Mouse (Mus musculus) forebrain, embryonic 10.5 days (tissue): ENCODE data around the gene Dysf. TPM values are rescaled to one million over a fixed set of nuclear protein-coding genes. Genes with fewer than 3 reads are reported as not detected.

ENCODE experiments used
- DNase-seq: peaks from one replicate; pipeline ENCODE4 v3.0.0-alpha.2; 2017; ENCODE audit warnings: low spot score; ENCODE audit errors: extremely low spot score
- H3K27ac ChIP-seq: fragments of 300-500 bp; sonication (generic); 2 replicates; pipeline ENCODE4 v1.5.1; 2016; ENCODE audit warnings: mild to moderate bottlenecking
- H3K27me3 ChIP-seq: fragments of 300-500 bp; sonication (generic); 2 replicates; pipeline ENCODE4 v1.6.1; 2016; ENCODE audit warnings: mild to moderate bottlenecking; ENCODE audit not compliant: poor library complexity, severe bottlenecking
- H3K36me3 ChIP-seq: fragments of 300-500 bp; sonication (generic); replicated peaks from 2 replicates; pipeline ENCODE4 v1.6.1; 2016; ENCODE audit warnings: mild to moderate bottlenecking, moderate library complexity
- H3K4me1 ChIP-seq: fragments of 300-500 bp; sonication (generic); 2 replicates; pipeline ENCODE4 v1.6.1; 2016
- H3K4me3 ChIP-seq: fragments of 300-500 bp; sonication (generic); 2 replicates; pipeline ENCODE4 v1.5.1; 2016; ENCODE audit warnings: mild to moderate bottlenecking, moderate library complexity
- H3K9me3 ChIP-seq: fragments of 300-500 bp; sonication (generic); 2 replicates; pipeline ENCODE4 v1.6.1; 2016; ENCODE audit warnings: mild to moderate bottlenecking, moderate library complexity
- WGBS: fragments of 180-500 bp; shearing (Covaris S2); methylation state at CpG from one replicate; pipeline ENCODE4 v1.1.7; 2016; 5-methylcytosine and 5-hydroxymethylcytosine counted together
- polyA plus RNA-seq: library from polyadenylated mRNA; unstranded; fragments of >200 nt; fragmentation: Nextera tagmentation; extraction: Ambion mirVana; gene quantifications from 2 replicates; pipeline ENCODE4 v1.2.1, GENCODE M21; 2016

Gene Dysf
- polyA plus RNA-seq, 1 experiment from 2014 or later, result 4.6 TPM

- H3K27me3 ChIP-seq, result no peaks in the 10 kb centered on the region
- 0 out of 2 replicates have a peak, but pooled peaks cover 7% of the 10 kb centered on the region for H3K4me1 ChIP-seq
- WGBS, result 86% methylated on average over 8 of the region's 8 CpGs
These were observed 48.8 kb downstream of the Dysf start for GRCm38 (mm10) chr6:84057216-84057615.

GRCm38 (mm10) chr6:84058671-84059141 lies 50.3 kb downstream of the Dysf start:
- H3K9me3 ChIP-seq, result no peaks in the 10 kb centered on the region
- no peaks in the 10 kb centered on the region for H3K36me3 ChIP-seq
- DNase-seq, result no peak
- no peaks in the 10 kb centered on the region for H3K27me3 ChIP-seq
- no peak overlapping the region for H3K4me3 ChIP-seq
- H3K27ac ChIP-seq, result no peak overlapping the region
- H3K4me1 ChIP-seq, result 0 out of 2 replicates have a peak, but pooled peaks cover 4% of the 10 kb centered on the region
- 68% methylated on average over 5 of the region's 5 CpGs for WGBS

More at GRCm38 (mm10) chr6:84057216-84057615, 48.8 kb downstream of the Dysf start:
- Histone ChIP-seq H3K9me3 (no peaks in the 10 kb centered on the region), H3K4me3 (no peak overlapping the region), H3K36me3 (no peaks in the 10 kb centered on the region), H3K27ac (no peak overlapping the region; the same call in 1 of the 2 replicates)
- no peak for DNase-seq

GRCm38 (mm10) chr6:84059771-84060414 lies 51.5 kb downstream of the Dysf start:
- Histone ChIP-seq H3K27me3 (no peaks in the 10 kb centered on the region), H3K36me3 (no peaks in the 10 kb centered on the region), H3K27ac (0 out of 2 replicates have a peak overlapping the region, but pooled peaks have one; percentile 6), H3K4me3 (no peak overlapping the region), H3K9me3 (no peaks in the 10 kb centered on the region), H3K4me1 (0 out of 2 replicates have a peak, but pooled peaks cover 4% of the 10 kb centered on the region)
- WGBS, result 51% methylated on average over 4 of the region's 4 CpGs
- DNase-seq, result no peak

- Histone ChIP-seq H3K27ac (no peak overlapping the region), H3K36me3 (no peaks in the 10 kb centered on the region), H3K4me3 (no peak overlapping the region), H3K4me1 (0 out of 2 replicates have a peak, but pooled peaks cover 4% of the 10 kb centered on the region), H3K27me3 (no peaks in the 10 kb centered on the region), H3K9me3 (no peaks in the 10 kb centered on the region)
- 6% methylated on average over 5 of the region's 5 CpGs for WGBS
- DNase-seq, result peak; percentile 71
These were observed 52.9 kb downstream of the Dysf start for GRCm38 (mm10) chr6:84061328-84061727.

- Histone ChIP-seq H3K27ac (no peak overlapping the region), H3K4me3 (no peak overlapping the region), H3K27me3 (no peaks in the 10 kb centered on the region), H3K36me3 (no peaks in the 10 kb centered on the region), H3K4me1 (0 out of 2 replicates have a peak, but pooled peaks cover 4% of the 10 kb centered on the region), H3K9me3 (no peaks in the 10 kb centered on the region)
- no peak for DNase-seq
- 79% methylated on average over 5 of the region's 5 CpGs for WGBS
These were observed 54.2 kb downstream of the Dysf start for GRCm38 (mm10) chr6:84062541-84062940.

GRCm38 (mm10) chr6:84068236-84068635 lies 59.8 kb downstream of the Dysf start:
- H3K36me3 ChIP-seq, result no peaks in the 10 kb centered on the region
- no peak overlapping the region for H3K27ac ChIP-seq
- 93% methylated on average over 5 of the region's 5 CpGs for WGBS
- H3K27me3 ChIP-seq, result no peaks in the 10 kb centered on the region
- DNase-seq, result no peak
- no peaks in the 10 kb centered on the region for H3K4me1 ChIP-seq
- H3K9me3 ChIP-seq, result no peaks in the 10 kb centered on the region
- H3K4me3 ChIP-seq, result no peak overlapping the region

GRCm38 (mm10) chr6:84070251-84070650 lies 61.9 kb downstream of the Dysf start:
- no peaks in the 10 kb centered on the region for H3K36me3 ChIP-seq
- no peak overlapping the region for H3K4me3 ChIP-seq
- H3K27me3 ChIP-seq, result no peaks in the 10 kb centered on the region
- no peak for DNase-seq
- 92% methylated on average over 6 of the region's 6 CpGs for WGBS
- H3K4me1 ChIP-seq, result no peaks in the 10 kb centered on the region
- H3K9me3 ChIP-seq, result no peaks in the 10 kb centered on the region
- H3K27ac ChIP-seq, result no peak overlapping the region

GRCm38 (mm10) chr6:84072574-84072973 lies 64.2 kb downstream of the Dysf start:
- H3K27me3 ChIP-seq, result no peaks in the 10 kb centered on the region
- no peaks in the 10 kb centered on the region for H3K4me1 ChIP-seq
- 64% methylated on average over 9 of the region's 9 CpGs for WGBS
- DNase-seq, result no peak
- H3K36me3 ChIP-seq, result no peaks in the 10 kb centered on the region
- no peaks in the 10 kb centered on the region for H3K9me3 ChIP-seq
- no peak overlapping the region for H3K27ac ChIP-seq
- H3K4me3 ChIP-seq, result no peak overlapping the region

- H3K27ac ChIP-seq, result no peak overlapping the region
These were observed 69.8 kb downstream of the Dysf start for GRCm38 (mm10) chr6:84078172-84078571.

GRCm38 (mm10) chr6:84080631-84081030 lies 72.2 kb downstream of the Dysf start:
- no peaks in the 10 kb centered on the region for H3K9me3 ChIP-seq
- H3K4me3 ChIP-seq, result no peak overlapping the region
- peaks cover 5% of the 10 kb centered on the region; the same call in 1 of the 2 replicates for H3K4me1 ChIP-seq
- H3K27ac ChIP-seq, result no peak overlapping the region
- no peaks in the 10 kb centered on the region for H3K36me3 ChIP-seq
- 86% methylated on average over 3 of the region's 3 CpGs for WGBS
- no peaks in the 10 kb centered on the region for H3K27me3 ChIP-seq
- no peak for DNase-seq

More at GRCm38 (mm10) chr6:84078172-84078571, 69.8 kb downstream of the Dysf start:
- Histone ChIP-seq H3K4me3 (no peak overlapping the region), H3K9me3 (no peaks in the 10 kb centered on the region), H3K27me3 (no peaks in the 10 kb centered on the region), H3K4me1 (no peaks in the 10 kb centered on the region), H3K36me3 (no peaks in the 10 kb centered on the region)
- 61% methylated on average over 1 of the region's 1 CpGs for WGBS
- no peak for DNase-seq

- Histone ChIP-seq H3K27me3 (no peaks in the 10 kb centered on the region), H3K27ac (no peak overlapping the region), H3K4me3 (no peak overlapping the region), H3K4me1 (peaks cover 5% of the 10 kb centered on the region; the same call in 1 of the 2 replicates), H3K36me3 (no peaks in the 10 kb centered on the region), H3K9me3 (0 out of 2 replicates have a peak, but pooled peaks cover under 1% of the 10 kb centered on the region)
- no peak for DNase-seq
- WGBS, result 79% methylated on average over 10 of the region's 10 CpGs
These were observed 76.4 kb downstream of the Dysf start for GRCm38 (mm10) chr6:84084757-84085156.

GRCm38 (mm10) chr6:84093473-84093872 lies 85.1 kb downstream of the Dysf start:
- Histone ChIP-seq H3K4me3 (no peak overlapping the region), H3K27me3 (peaks cover 10% of the 10 kb centered on the region; the same call in 1 of the 2 replicates), H3K9me3 (peaks cover 2% of the 10 kb centered on the region; the same call in 1 of the 2 replicates), H3K27ac (no peak overlapping the region), H3K4me1 (peaks cover 4% of the 10 kb centered on the region; the same call in 1 of the 2 replicates), H3K36me3 (no peaks in the 10 kb centered on the region)
- WGBS, result 30% methylated on average over 4 of the region's 4 CpGs
- DNase-seq, result no peak

- H3K9me3 ChIP-seq, result peaks cover 2% of the 10 kb centered on the region; the same call in 1 of the 2 replicates
- H3K27me3 ChIP-seq, result peaks cover 10% of the 10 kb centered on the region; the same call in 1 of the 2 replicates
- DNase-seq, result no peak
- 89% methylated on average over 9 of the region's 9 CpGs for WGBS
- H3K27ac ChIP-seq, result no peak overlapping the region
- H3K4me3 ChIP-seq, result no peak overlapping the region
- H3K36me3 ChIP-seq, result no peaks in the 10 kb centered on the region
- H3K4me1 ChIP-seq, result peaks cover 11% of the 10 kb centered on the region
These were observed 86.1 kb downstream of the Dysf start for GRCm38 (mm10) chr6:84094536-84094935.
